Mouse (Mus musculus) limb, embryonic 14.5 days (tissue): Measurements from ENCODE around the gene Fkbp10. TPM values are rescaled to one million over a fixed set of nuclear protein-coding genes. Genes with fewer than 3 reads are reported as not detected.

Experiments
- ATAC-seq: fragments of 200-750 bp; cut with Nextera tagmentation; 2 replicates; pipeline ENCODE4 v1.8.0; 2017; ENCODE audit warnings: low read depth, moderate number of reproducible peaks, moderate TSS enrichment; ENCODE audit not compliant: low FRiP score
- DNase-seq: peaks from one replicate; pipeline ENCODE4 v3.0.0-alpha.2; 2015; ENCODE audit warnings: low spot score
- H3K27ac ChIP-seq: fragments of 300-500 bp; sonication (generic); replicated peaks from 2 replicates; pipeline ENCODE4 v1.5.1; 2014; ENCODE audit warnings: low read depth, mild to moderate bottlenecking, low read length, moderate library complexity, mixed read lengths
- H3K27me3 ChIP-seq: fragments of 300-500 bp; sonication (generic); 2 replicates; pipeline ENCODE4 v1.6.1; 2014; ENCODE audit warnings: low read length, mixed read lengths; ENCODE audit not compliant: control insufficient read depth, insufficient read depth
- H3K36me3 ChIP-seq: fragments of 300-500 bp; sonication (generic); 2 replicates; pipeline ENCODE4 v1.6.1; 2014; ENCODE audit warnings: mild to moderate bottlenecking, low read length, moderate library complexity, mixed read lengths; ENCODE audit not compliant: control insufficient read depth, insufficient read depth
- H3K4me1 ChIP-seq: fragments of 300-500 bp; sonication (generic); 2 replicates; pipeline ENCODE4 v1.6.1; 2014; ENCODE audit warnings: antibody characterized with exemption, low read length, mixed read lengths; ENCODE audit not compliant: control insufficient read depth, insufficient read depth
- H3K4me2 ChIP-seq: fragments of 300-500 bp; sonication (generic); replicated peaks from 2 replicates; pipeline ENCODE4 v1.6.1; 2014; ENCODE audit warnings: low read depth, mild to moderate bottlenecking, low read length, moderate library complexity; ENCODE audit not compliant: severe bottlenecking
- H3K4me3 ChIP-seq: fragments of 300-500 bp; sonication (generic); replicated peaks from 2 replicates; pipeline ENCODE4 v1.5.1; 2014; ENCODE audit warnings: low read length
- H3K9ac ChIP-seq: fragments of 300-500 bp; sonication (generic); 2 replicates; pipeline ENCODE4 v1.6.1; 2014; ENCODE audit warnings: mild to moderate bottlenecking, low read depth, low read length, moderate library complexity; ENCODE audit not compliant: severe bottlenecking
- H3K9me3 ChIP-seq: fragments of 300-500 bp; sonication (generic); 2 replicates; pipeline ENCODE4 v1.6.1; 2016; ENCODE audit warnings: low read length; ENCODE audit not compliant: control insufficient read depth
- POLR2A ChIP-seq: fragments of 200-500 bp; IDR thresholded peaks from 2 replicates; pipeline ENCODE4 v1.8.0; 2012; ENCODE audit warnings: inconsistent platforms, mild to moderate bottlenecking, moderate library complexity, borderline replicate concordance; ENCODE audit not compliant: insufficient read depth, insufficient read length; ENCODE audit errors: extremely low read depth
- WGBS: fragments of 180-500 bp; shearing (Covaris S2); extraction: QIAGEN DNeasy Blood & Tissue Kit; methylation state at CpG from one replicate; pipeline ENCODE4 v1.1.7; 2014; 5-methylcytosine and 5-hydroxymethylcytosine counted together
- polyA plus RNA-seq, 2 experiments: library from polyadenylated mRNA; depleted of rRNA in 1 of 2; stranded (reverse) in 1 of 2; unstranded in 1 of 2; fragments of >200 nt; fragmentation: Nextera tagmentation in 1 of 2; extraction: Ambion mirVana in 1 of 2; gene quantifications; 2 replicates each; pipeline versions ENCODE4 v1.2.1 to v1.2.3; 2012 to 2014

Gene Fkbp10
- polyA plus RNA-seq, 2 experiments, result 179 to 251 TPM

- no peak overlapping the region for H3K4me3 ChIP-seq
- no peak overlapping the region for H3K9ac ChIP-seq
- no peaks in the 10 kb centered on the region for H3K9me3 ChIP-seq
- ATAC-seq, result no peak
- H3K4me2 ChIP-seq, result peak overlapping the region; percentile 13; the same call in 1 of the 2 replicates
- H3K27me3 ChIP-seq, result no peaks in the 10 kb centered on the region
- H3K36me3 ChIP-seq, result peaks cover 22% of the 10 kb centered on the region
- WGBS, result 71% methylated on average over 6 of the region's 6 CpGs
- no peak for DNase-seq
- no peak for TF ChIP-seq POLR2A
- peaks cover 21% of the 10 kb centered on the region for H3K4me1 ChIP-seq
- H3K27ac ChIP-seq, result no peak overlapping the region
Observed at GRCm38 (mm10) chr11:100388588-100388987, 26.9 kb upstream of the Fkbp10 start.

DNA sequence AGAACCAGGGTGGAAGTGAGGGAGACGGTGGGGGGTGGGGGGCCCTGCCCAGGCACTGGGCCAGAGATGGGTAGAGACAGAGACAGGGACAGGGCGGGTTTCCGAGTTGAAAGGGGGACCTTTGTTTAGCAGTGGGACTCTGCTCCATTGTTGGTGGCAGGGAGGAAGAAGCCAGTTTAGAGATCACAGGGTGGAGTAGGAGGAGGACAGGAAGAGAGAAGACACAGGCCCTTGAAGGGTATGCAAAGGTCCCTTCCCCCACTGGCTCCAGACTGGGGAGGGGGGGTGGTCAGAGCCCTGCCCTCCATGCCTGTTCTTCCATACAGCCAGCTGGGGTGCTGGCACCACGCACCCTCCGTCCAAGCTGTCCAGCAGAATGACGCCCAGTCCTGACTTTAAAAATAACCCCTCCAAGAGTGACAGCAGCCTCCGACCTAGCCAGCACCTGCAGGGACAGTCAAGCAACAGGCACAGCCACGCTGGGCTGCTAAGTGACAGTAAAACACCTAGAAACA is 25.5 kb upstream of the Fkbp10 start:
- H3K36me3 ChIP-seq, result peaks cover 14% of the 10 kb centered on the region
- H3K4me1 ChIP-seq, result peaks cover 21% of the 10 kb centered on the region
- ATAC-seq (no peak), DNase-seq (no peak)
- H3K9ac ChIP-seq, result no peak overlapping the region
- no peak overlapping the region for H3K4me3 ChIP-seq
- TF ChIP-seq POLR2A, result no peak
- H3K4me2 ChIP-seq, result no peak overlapping the region
- H3K9me3 ChIP-seq, result no peaks in the 10 kb centered on the region
- no peaks in the 10 kb centered on the region for H3K27me3 ChIP-seq
- no peak overlapping the region for H3K27ac ChIP-seq
- WGBS, result 58% methylated on average over 8 of the region's 8 CpGs

GRCm38 (mm10) chr11:100391081-100391883 is 24.2 kb upstream of the Fkbp10 start:
- ATAC-seq (peak; percentile 48; the same call in 1 of the 2 replicates), DNase-seq (peak; percentile 61)
- peaks cover 33% of the 10 kb centered on the region for H3K4me1 ChIP-seq

DNA sequence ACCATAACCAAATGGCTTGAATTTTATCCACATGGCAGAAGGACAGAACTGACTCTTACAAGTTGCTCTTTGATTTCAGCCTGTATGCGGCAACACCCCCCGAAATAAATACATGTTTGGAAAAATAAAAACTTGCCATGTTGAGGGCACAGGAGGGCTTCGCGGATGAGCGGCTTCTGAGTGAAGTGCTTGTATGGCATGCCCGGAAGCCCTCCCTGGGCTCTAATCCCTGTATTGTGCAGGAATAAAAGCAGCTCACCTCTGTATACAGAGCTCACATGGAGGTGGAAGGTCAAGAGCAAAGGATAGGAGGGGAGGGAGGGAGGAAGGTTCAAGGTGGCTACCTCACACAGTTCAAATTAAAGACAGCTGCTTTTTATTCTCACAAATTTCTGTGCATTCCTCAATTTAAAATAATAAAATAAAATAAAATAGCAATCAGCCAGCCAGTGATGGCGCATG is 23.6 kb upstream of the Fkbp10 start:
- Histone ChIP-seq H3K4me1 (peaks cover 35% of the 10 kb centered on the region), H3K27ac (no peak overlapping the region), H3K36me3 (peaks cover 3% of the 10 kb centered on the region; the same call in 1 of the 2 replicates), H3K4me3 (no peak overlapping the region), H3K4me2 (no peak overlapping the region), H3K27me3 (no peaks in the 10 kb centered on the region), H3K9ac (no peak overlapping the region), H3K9me3 (no peaks in the 10 kb centered on the region)
- ATAC-seq, result no peak
- no peak for TF ChIP-seq POLR2A
- no peak for DNase-seq
- 95% methylated on average over 7 of the region's 7 CpGs for WGBS

More at GRCm38 (mm10) chr11:100391081-100391883, 24.2 kb upstream of the Fkbp10 start:
- peaks cover 3% of the 10 kb centered on the region; the same call in 1 of the 2 replicates for H3K36me3 ChIP-seq
- no peak overlapping the region for H3K4me2 ChIP-seq
- no peaks in the 10 kb centered on the region for H3K9me3 ChIP-seq
- 0 out of 2 replicates have a peak overlapping the region, but pooled peaks have one; percentile 33 for H3K27ac ChIP-seq
- 65% methylated on average over 9 of the region's 9 CpGs for WGBS
- H3K4me3 ChIP-seq, result no peak overlapping the region
- H3K9ac ChIP-seq, result no peak overlapping the region
- no peaks in the 10 kb centered on the region for H3K27me3 ChIP-seq
- no peak for TF ChIP-seq POLR2A

DNA sequence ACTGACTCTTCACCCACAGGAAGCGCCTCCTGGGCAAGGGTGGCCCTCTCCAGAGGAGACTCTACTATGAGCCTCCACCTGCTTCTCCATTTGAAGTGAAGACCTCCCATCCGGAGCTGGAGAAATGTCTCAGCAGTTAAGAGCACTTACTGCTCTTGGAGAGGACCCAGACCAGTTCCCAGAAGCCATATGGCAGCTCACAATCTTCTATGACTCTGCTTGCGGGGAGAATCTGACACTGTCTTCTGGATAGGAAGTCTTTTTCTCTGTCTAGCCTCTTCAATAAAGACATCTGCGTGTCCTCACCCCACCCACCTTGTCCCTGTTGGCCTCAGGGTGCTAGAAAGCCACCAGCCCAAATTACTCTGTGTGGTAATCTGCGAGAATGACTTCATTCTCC is 22.5 kb upstream of the Fkbp10 start:
- H3K27ac ChIP-seq, result no peak overlapping the region
- no peaks in the 10 kb centered on the region for H3K9me3 ChIP-seq
- DNase-seq (no peak), ATAC-seq (no peak)
- peaks cover 3% of the 10 kb centered on the region; the same call in 1 of the 2 replicates for H3K36me3 ChIP-seq
- peaks cover 32% of the 10 kb centered on the region for H3K4me1 ChIP-seq
- H3K9ac ChIP-seq, result no peak overlapping the region
- no peak overlapping the region for H3K4me2 ChIP-seq
- H3K4me3 ChIP-seq, result no peak overlapping the region
- H3K27me3 ChIP-seq, result no peaks in the 10 kb centered on the region
- WGBS, result 73% methylated on average over 5 of the region's 5 CpGs
- TF ChIP-seq POLR2A, result no peak
